Mouse (Mus musculus) fibroblast of lung, adult 2 months (primary cell): ENCODE measurements around the gene Rnh1.

Source experiments
- DNase-seq: peaks from one replicate; pipeline ENCODE4 v3.0.0-alpha.2; 2011; ENCODE audit warnings: low read depth

The Rnh1 gene

DNA sequence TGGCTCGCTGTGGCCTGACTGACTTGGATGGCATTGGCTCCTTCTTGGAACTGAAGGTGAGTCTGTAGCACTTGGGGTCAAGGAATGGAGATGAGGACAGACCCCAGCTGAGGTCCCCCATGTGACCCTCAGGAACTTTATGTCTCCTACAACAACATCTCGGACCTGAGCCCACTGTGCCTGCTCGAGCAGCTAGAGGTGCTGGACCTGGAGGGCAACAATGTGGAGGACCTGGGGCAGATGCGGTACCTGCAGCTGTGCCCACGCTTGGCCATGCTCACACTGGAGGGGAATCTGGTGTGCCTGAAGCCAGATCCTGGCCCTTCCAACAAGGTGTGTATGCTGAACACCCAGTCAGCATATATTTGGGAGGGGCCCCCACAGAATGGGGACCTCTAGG is 32.8 kb upstream of the Rnh1 start:
- no peak for DNase-seq

- DNase-seq, result no peak
These were observed 31.9 kb upstream of the Rnh1 start for GRCm38 (mm10) chr7:141204546-141204945.

DNA sequence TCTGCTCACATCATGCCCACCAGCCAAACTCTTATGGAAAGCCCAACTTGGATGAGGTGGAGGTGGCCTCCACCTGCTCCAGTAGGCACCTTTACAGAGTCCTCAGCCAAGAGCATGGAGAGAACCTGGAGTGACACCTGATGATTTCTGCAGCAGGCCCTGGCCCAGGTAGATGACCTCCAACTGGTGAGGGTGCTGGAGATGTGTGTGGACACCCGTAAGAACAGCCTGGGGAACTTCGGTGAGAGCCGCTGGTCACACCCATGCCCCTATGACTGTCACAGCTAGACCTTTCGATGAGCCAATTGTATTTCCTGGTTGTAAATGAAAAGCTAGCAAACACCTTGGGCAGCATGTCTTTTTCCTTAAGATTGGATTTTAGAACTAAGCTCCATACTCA is 25.5 kb upstream of the Rnh1 start:
- DNase-seq, result no peak

DNA sequence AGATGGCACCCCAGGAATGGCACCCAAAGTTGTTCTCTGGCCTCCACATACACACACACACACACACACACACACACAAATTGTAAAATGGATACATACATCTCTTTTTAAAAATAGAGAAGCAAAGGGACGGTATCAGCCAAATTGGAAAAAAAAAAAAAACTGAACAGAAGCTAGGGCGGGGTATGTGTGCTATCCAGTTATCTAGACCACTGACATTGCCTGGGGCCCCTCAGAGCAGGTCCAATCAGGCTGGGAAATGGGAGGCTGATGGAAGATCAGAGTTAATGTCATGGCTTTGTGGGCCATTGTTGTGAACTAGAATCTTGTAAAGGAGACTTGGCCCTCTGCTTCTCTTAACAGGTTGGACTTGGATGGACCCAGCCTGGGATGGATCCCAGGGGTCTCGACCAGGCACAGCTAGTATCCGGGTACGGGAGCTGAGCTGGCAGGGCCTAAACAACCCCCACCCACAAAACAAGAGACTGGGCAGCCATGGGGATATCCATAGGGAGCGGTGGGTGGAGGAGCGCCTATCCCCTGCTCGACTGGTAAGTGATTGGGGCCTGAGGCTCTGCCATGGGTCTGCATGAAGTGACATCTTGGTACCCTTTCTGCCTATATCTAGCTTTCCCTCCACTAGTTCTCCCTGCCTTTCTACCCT is 24.1 kb upstream of the Rnh1 start:
- DNase-seq, result no peak

DNA sequence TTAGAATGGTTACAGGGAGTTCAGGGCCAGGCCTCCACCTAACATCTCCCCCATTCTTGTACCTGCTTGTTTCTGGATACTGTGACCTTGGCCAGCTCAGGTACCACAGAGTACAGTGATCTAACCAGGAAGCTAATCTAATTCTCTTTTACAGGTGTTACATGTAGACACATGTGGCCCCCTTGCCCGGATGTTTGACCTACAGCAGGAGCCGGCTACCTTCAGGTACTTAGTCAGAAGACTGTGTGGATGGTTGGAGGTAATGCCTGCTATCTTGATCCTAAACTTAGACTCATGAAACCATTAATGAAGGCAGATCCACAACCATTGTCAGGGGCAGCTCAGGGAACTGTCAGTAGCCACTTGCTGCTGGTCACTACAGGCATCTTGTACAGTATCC is 23.1 kb upstream of the Rnh1 start:
- no peak for DNase-seq

DNA sequence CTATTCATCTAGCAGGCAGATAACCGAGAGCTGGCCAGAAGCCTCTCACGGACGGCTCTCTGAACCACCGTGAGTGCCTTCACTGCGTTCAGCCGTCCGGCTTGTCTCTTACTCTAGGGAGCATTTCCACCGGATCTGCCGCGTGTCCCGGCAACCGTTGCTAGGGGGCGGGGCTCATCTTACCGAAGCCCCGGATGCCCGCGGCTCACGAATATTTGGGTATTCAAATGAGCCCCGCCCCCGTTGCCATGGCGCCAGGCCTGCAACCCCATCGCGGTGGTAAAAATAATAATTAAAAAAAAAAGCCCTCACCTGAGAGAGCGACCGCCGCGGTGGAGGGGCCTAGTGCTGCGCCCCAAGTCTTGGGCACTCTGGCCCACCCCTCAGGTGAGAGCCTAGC is 22.2 kb upstream of the Rnh1 start:
- no peak for DNase-seq

- DNase-seq, result no peak
These were observed 21.8 kb upstream of the Rnh1 start for GRCm38 (mm10) chr7:141194409-141194808.

- DNase-seq, result peak; percentile 89
These were observed 21.3 kb upstream of the Rnh1 start, which contains the start of the genes Hras and Lrrc56 for GRCm38 (mm10) chr7:141193948-141194347. Gene Hras (minus strand): TSS chr7:141194005. Gene Lrrc56 (plus strand): TSS chr7:141194157.

DNA sequence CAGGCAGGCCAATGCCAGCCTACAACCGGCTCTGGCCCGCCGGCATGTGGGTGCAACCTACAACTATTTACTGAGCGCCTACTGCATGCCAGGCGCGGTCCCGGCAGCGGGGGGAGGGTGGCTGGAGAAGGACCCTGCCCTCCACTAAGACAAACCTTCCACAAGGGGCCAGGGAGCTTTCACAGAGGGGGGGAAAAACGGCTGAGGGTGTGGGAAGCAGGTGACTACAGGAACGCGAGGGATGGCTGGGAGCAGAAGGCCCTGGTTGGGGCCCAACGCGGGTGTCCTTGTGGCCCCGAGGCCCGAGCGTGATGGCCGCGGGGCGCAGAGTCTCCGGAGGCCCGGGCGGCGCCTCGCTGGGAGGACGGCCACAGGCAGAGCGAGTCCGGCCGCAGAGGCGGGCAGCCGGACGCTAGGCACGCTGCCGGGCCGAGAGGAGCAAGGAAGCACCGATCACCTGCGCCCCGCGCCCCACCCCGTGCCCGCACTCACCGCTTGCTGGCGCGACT is 20.7 kb upstream of the Rnh1 start:
- no peak for DNase-seq

- no peak for DNase-seq
These were observed 20.2 kb upstream of the Rnh1 start for GRCm38 (mm10) chr7:141192776-141193347.

DNA sequence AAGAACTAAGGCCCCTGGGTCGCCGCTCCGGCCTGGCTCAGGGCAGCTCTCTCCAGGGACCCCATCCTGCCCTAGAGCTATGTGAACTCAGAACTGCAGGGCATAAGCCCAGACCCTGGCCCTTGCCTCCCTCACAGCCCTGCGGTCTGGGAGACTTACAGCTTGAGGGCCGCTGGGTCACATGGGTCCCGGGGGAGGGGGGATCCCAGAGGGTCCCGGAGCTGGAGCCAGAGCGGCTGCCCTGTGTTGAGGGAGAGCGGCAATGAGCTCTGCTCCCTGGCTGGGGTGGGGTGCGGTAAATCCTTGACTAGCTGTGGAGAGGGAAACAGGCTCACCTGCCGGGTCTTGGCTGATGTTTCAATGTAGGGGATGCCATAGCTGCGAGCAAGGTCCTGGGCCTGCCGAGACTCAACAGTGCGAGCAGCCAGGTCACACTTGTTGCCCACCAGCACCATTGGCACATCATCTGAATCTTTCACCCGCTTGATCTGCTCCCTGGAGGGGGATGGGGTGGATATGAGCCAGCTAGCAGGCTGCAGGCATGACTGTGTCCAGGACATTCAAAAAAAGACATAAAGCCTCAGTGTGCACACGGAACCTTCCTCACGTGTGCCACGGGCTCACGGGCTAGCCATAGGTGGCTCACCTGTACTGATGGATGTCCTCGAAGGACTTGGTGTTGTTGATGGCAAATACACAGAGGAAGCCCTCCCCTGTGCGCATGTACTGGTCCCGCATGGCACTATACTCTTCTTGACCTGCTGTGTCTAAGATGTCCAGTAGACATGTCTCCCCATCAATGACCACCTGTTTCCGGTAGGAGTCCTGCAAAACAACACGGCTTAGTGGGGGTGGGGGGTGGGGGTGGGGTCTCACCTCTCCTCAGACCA is 19.4 kb upstream of the Rnh1 start:
- DNase-seq, result no peak

DNA sequence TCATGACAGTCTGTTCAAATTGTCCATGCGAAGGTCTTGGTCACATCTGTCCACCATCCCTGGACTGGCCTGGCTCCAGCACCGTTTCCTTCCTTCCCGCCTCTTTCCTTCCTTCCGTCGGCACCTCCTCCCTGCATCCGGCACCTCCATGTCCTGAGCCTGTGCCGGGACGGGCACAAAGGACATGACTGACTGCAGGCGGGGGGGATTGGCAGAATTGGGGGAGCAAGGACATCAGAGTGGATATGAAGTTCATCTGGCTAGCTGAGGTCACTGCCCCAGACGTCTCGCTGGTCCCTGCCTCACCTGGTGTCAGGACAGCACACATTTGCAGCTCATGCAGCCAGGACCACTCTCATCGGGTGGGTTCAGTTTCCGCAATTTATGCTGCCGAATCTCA is 18.4 kb upstream of the Rnh1 start:
- no peak for DNase-seq

GRCm38 (mm10) chr7:141190220-141190619 is 17.6 kb upstream of the Rnh1 start:
- no peak for DNase-seq

DNA sequence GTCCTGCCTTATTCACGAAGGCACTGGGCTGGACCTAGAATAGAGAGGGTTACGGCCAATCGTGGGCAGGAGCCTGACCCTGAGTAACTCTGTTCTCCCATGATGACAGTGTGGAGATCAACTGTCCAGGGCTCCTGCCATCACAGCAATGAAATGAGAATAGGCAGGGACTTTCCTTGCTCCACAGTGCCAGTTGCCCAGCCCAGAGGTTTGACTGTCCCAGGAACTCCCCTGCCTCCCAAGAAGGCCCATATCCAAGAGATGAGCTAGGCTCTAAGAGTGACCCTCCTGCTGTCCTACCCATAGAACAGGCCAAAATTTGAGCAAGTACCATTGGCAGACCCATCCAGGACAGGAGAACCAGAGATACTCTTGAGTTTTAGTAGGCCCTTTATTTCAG is 16.1 kb upstream of the Rnh1 start:
- DNase-seq, result no peak

DNA sequence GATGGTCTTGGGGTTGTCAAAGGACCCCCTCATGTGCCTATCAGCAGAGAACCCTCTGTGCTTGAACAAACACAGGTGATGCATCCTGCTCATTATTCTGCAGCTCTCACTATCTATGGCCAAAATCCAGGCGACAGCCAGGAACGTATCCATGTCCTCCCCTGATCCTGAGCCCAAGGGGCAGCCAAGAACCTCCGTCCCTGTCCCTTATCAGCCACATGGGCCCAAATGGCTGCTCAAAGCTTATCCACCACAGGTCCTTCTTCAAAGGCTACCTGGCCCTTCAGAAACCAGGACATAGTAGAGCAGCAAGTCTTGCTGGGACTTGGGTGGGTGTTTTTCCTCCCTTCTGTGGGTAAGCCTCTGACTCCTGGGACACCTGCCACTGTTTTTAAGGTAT is 15.5 kb upstream of the Rnh1 start:
- no peak for DNase-seq

DNA sequence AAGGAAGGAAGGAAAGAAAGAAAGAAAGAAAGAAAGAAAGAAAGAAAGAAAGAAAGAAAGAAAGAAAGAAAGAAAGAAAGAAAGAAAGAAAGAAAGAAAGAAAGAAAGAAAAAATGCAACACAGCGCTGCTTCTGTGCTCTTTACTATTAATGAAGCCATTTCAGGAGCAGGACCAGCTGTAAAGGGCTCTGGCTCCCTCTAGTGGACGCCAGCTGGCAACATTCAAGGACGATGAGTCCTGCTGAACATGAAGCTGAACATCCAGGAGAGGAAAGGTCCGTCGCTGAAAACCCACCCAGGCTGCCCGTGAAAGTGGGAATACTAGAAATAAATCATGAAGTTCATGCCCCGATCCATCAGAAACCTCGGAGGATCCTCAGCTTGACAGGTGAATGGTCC is 3.5 kb upstream of the Rnh1 start:
- DNase-seq, result no peak

DNA sequence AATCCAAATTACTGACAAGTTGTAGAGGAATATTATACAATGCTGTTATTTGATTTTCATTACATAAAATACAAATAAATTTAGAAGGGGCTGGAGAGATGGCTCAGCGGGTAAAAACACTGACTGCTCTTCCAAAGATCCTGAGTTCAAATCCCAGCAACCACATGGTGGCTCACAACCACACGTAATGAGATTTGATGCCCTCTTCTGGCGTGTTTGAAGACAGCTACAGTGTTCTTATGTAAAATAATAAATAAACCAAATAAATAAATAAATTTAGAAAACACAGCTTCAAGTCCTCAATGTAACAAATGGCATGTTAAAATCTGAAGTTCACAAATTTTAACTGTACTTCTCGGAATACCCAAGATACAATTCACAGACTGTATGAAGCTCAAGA is 2.4 kb upstream of the Rnh1 start:
- no peak for DNase-seq

GRCm38 (mm10) chr7:141173323-141173850 is 730 bp upstream of the Rnh1 start:
- no peak for DNase-seq

- DNase-seq, result no peak
These were observed 2.8 kb downstream of the Rnh1 start for GRCm38 (mm10) chr7:141169866-141170265.

- DNase-seq, result no peak
These were observed 3.4 kb downstream of the Rnh1 start for GRCm38 (mm10) chr7:141169300-141169699.

- DNase-seq, result peak; percentile 77
These were observed 4.1 kb downstream of the Rnh1 start for GRCm38 (mm10) chr7:141168518-141168953.

DNA sequence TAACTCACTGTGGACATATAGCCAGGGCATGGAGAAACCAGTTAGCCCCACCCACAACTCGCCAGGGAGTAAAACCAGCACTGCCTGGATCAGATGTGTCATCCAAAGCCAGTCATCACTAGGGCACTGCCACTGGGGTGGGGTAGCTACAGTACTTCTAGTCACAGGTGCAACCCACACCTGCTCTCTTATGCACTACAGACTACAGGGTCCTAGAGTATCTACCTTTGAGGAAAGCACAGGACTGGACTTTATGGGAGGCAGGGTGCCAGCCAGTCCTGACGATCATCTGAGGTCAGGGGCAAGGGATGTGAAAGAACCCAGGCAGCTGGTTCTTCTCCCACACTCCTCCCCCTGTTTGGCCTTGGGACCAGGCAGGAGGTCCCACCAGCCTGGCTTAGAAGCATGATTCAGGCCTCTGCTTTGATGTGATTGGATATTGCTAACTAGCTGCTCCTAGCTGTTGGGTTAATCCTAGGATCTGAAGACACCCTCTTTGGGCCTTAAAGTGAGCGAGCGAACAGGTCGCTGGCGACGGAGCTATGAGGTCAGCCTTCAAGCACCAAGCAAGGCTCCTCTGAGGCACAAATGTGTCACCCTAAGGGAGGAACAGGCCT is 4.6 kb downstream of the Rnh1 start:
- DNase-seq, result peak; percentile 56
